Mouse (Mus musculus): Measurements from ENCODE around the gene St6gal1.

Gene St6gal1

DNA sequence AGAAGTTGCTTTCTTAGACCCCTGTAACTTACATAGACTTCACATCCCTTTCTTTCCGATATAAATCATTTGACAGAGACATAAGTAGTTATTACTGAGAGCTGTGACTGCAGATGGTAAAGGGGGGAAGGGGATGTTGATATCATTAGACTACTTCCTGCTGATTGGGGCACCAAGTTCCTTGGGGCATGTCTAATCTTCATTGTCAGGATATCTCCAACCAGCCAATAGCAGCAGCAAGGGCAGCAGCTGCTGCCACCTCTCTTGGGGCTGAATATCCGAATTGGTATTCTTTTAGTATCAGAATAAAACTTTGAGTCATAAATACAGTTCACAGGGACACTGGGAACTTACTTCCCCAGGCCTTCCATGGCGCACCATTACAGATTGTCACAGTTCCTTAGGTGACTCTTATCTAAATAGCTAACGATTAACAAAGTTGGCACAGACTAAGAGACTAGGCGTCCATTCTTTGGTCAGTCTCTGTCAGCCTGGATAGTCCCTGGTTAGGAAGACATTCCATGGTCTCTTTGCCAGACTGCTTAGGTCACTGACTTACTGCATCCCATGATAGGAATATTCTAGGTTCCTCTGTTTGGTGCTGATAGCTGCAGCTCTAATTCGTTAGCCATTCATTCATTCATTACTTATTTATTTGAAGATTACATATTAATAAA is 109.5 kb downstream of the St6gal1 start:
- DNase-seq (ENCODE audit: low spot score in 2 of 2), result no peak

DNA sequence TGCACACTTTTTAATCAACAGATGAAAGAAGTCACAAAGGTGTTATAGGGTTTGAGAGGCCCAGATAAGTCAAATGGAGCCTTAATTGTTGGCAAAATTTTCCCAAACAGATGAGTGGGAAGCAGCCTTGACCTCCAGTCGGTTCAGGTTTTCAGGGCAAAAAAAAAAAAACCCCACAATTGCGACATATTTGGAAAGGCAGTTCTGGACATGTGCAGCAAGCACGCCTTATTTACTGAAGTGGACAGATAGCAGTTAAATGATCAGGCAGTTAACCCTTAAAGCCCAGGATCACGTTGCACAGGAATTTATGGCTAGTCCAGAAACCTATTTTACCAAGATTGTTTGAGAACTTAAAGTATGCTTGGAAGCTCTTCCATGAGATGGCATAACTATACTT is 112.8 kb downstream of the St6gal1 start:
- DNase-seq (ENCODE audit: low spot score in 2 of 2), result no peak

DNA sequence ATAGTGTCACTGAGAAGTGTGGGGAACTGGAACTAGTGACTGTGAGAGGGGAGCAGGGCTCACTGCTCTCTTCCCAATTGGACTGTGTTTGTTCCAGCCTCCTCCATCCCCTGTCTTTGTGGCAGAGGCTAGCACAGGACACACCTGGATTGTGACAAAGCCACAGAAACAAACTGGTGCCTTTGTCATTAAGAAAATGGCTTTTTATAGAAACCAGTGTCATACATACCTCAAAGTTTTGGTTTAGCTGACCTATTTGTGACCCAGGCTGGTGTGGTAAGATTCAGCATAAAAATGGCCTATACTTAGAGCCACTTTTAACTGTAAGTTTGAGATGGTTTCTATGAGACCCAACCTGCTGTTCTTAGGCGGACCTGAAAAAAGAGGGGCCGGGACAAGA is 116.7 kb downstream of the St6gal1 start:
- no peak for DNase-seq (ENCODE audit: low spot score in 2 of 2)

DNA sequence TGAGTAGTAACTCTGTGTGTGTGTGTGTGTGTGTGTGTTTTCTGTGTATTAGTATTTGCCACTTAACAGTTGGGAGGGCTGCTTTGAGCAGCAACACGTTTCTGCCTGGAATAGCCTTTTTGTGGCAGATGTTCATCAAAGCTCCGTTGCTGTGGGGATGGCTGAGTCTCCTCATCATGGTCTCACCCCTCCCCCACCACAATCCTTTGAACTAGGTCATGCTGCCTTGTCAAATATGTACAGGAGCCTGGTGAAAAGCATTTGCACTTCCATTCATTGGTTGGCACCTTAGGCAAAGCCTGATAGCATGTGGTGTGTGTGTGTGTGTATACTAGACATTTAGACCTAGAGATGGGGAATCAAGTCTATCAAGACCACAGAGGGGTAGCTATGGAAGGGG is 126.3 kb downstream of the St6gal1 start:
- DNase-seq (ENCODE audit: low spot score in 2 of 2), result no peak

DNA sequence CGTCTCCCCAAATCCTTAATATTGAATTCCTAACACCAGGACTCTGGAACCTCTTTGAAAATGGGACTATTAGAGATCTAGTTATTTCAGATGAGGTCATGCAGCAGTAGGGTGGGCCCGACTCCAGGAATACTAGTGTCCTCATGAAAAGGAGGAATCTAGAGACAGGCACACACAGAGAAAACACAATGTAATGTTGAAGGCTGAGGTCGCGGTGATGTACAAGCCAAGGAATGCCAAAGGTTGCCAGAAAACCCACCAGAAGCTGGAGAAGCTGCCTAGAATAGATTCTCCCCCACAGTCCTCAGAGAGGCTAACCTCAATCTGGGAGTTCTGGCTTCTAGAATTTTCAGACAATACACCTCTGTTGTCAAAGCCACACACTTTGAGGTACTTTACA is 136.5 kb downstream of the St6gal1 start:
- DNase-seq (ENCODE audit: low spot score in 2 of 2), result peak in 1 of 2 experiments; percentile 11

DNA sequence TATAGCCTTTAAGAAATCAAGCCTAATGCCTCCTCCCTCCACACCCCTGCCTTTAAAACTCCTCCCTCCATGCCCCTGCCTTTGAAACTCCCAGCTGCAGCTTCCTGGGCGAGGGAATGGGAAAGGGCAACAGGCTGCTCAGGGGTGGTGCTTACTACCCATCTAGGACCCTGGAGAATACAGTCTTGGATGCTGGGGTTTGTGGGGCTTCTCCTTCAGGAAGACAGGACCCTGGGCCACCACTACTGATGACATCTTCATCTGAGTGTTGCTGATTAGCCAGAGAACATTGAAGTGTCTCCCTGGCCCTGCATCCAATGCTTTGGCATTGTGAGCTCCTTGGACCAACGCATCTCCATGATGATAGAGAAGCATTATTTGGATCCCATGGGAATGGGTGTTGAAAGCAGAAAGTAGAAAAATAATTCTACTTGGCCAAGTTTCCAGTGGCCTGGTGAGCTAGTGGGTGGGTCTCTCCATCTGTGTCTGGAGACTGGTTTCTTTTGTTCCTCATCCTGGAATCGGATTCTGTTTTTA is 137.0 kb downstream of the St6gal1 start:
- DNase-seq (ENCODE audit: low spot score in 2 of 2), result peak; percentile 18 to 34

DNA sequence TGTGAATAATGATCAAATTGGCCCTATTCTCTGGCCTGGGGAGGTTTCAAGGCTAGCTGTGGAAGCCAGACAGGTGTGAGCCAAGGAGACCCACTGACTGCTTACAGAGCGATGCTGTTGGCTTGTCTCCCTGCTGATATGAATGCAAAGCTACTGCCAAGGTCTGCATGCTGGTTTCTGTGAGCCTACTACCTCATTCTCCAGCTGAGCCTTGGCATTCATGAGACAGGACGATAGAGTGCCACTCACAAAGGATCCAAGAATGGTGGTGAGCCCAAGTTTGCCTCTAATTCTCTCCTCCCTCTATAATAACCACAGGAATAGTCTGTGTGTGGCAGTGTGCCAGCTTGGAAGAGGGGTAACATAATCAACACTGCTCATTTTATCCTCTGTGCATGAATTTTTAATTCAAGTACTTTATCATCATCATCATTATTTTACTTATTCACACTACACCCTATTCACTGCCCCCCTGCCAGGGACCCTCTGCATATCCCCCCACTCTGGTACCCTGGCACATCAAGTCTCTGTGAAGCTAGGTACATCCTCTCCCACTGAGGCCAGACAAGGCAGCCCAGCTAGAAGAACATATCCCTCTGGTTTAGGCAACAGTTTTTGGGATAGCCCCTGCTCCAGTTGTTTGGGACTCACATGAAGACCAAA is 139.9 kb downstream of the St6gal1 start:
- DNase-seq (ENCODE audit: low spot score in 2 of 2), result no peak

DNA sequence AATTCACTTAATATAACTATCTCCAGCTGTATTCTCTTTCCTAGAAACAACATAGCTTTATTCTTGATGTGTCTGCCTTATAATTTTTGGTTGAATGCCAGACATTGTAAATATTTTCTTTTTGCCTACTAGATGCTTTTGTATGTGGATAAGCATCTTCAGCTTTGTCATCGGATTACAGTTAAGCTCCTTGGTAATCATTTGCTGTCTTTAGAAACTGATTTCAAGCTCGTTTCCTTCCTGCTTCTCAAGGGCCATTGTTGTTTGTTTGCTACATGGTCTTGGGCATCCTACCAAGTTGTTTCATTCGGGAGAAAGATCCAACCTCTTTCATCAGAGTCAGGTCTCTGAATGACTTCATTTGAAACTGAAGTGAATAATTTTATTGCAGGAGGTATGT is 144.6 kb downstream of the St6gal1 start:
- DNase-seq (ENCODE audit: low spot score in 2 of 2), result no peak

DNA sequence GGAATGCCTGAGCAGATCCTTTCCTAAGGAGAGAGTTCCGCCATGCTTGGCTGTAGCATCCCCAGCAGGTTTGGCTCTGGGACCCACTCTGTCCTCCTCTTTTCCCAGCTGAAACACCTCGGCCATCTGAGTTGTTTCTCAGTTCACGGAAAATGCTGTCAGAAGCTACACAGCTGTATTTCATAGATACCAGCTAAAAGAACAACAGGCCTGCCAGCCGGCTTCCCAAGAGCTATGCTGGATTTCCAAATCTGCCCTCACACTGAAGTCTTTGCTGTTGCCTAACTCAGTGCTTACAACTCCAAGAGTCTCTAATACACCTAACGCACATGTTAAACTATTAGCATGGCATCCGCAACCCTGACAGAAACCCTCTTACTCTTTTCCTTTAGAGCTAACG is 146.2 kb downstream of the St6gal1 start:
- no peak for DNase-seq (ENCODE audit: low spot score in 2 of 2)

DNA sequence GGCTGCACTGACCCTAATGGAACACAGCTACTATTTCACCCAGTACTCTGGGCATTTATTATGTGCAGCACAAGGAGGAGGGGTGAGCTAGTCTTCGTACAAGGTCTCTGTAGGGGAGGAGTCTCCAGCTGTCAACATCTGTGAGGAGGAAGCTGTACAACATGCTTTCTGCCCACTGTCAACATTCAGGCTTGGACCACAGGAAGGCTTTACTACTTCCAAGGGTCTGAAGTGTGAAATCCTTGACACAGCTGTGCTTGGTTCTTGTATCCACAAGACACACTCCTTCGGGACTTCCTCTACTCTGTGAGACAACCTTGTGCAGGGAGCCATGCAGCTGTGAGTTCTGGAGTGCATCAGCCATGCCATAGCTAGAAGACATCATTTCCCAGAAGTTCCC is 147.8 kb downstream of the St6gal1 start:
- no peak for DNase-seq (ENCODE audit: low spot score in 2 of 2)

DNA sequence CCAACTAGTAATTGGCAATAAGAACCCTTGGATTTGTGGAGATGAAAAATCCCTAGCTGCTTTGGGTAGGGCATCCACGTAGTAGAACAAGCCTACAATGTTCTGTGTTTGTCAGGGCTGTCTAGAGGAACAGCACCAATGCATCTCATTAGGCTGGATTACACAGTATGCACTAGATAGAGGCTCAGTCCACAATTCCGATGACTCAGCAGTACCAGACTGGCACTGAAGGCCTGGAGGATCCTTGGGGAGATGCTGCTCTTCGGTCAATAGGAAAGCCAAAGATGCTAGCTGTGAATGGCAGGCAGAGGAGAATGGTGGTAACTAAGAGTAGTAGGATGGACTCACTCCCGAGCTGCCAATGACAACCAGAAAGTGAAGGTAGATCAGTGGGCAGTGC is 149.5 kb downstream of the St6gal1 start:
- no peak for DNase-seq (ENCODE audit: low spot score in 2 of 2)

DNA sequence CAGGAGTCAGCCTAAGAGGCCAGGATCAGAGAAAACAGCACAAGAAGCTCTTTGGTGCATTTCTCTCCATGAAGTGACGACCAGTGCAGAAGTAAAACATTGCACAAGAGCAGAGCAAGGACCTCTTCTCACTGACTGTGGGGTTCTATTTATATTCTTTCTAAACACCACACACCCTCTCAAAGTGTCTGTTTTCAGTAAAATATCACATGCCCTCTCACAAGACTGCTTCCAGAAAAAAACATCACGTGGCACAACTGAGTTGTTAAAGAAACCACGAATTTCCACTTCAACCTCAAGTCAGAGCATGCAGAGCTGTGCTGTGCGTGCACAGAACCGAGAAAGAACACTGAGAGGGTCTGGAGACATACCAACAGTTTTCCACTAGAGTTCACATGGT is 150.4 kb downstream of the St6gal1 start:
- peak; percentile 27 to 71 for DNase-seq (ENCODE audit: low spot score in 2 of 2)

DNA sequence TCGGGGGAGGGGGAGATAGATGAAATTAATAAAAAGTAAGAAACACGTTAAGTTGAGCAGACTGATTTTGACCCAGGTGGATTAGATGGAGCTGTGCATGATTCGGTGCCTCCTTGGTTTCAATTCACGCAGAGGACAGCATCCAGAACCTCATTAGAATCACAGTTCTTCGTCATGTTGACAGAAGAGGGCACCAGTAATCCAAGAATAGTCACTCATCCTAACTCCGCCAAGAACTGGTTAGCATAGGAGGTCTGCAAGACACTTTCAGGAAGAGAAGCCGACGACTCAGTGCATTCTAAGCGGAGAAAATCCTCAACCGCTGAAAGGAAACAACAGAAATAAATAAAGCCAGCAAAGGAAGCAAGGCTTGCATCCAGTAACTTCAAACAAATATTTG is 151.6 kb downstream of the St6gal1 start:
- peak in 1 of 2 experiments; percentile 18 for DNase-seq (ENCODE audit: low spot score in 2 of 2)

DNA sequence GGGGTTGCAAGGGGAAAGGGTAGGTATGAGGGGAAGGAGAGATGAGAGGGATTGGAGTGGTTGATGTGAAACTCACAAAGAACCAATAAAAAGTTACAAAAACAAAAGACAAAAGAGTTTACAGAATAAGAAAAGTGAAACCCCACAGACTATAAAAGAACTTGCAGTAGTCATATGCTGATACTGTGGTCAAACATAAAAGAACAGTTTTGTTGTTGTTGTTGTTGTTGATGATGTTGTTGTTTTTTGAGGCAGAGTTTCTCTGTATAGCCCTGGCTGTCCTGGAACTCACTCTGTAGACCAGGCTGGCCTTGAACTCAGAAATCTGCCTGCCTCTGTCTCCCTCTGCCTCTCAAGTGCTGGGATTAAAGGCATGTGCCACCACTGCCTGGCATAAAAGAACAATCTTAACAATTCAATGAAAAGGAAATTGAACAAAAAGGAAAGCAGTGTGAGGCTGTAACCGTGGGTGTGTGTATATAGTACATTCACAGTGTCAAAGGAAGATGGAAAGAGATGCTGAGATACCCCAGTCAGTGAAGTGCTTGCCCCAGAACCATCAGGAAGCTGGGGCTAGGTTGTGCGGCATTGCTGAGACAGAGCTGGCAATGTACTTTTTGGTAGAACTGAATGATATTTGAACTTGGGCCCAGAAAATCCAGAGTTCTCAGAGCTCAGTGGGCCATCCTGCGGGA is 155.1 kb downstream of the St6gal1 start:
- DNase-seq (ENCODE audit: low spot score in 2 of 2), result no peak

DNA sequence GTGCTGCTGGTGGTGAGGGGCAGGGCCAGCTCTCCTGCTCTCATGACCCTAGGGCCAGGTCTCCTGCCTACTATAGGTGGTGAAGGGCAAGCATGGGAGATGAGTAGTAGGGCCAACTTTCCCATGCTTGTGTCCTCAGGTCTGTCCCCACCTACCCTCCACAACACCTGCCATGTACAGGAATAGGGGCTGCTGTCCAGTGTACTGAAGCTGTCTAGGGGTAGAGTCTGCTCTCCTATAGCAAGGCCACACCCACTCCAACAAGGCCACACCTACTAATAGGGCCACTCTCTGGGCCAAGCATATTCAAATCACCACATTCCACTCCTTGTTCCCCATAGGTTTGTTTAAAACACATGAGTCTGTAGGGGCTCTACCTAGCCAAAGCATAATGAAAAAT is 159.8 kb downstream of the St6gal1 start:
- no peak for DNase-seq (ENCODE audit: low spot score in 2 of 2)

DNA sequence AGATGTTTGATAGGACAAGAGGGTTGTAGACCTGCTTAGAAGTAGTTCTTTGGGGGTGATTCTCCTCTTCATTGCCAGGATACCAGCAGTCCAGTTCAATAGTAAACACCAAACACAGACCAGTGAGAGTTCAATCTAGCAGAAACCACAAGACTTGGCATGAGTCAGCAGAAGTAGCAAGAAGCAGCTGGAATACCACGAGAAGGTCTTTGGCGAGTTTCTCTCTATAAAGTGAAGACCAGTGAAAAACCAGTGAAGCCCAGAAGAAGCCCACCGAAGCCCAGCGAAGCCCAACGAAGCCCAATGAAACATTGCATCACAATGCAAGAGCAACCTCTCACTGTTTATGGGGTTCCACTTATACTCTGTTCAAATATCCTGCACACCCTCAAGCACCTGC is 173.4 kb downstream of the St6gal1 start:
- no peak for DNase-seq (ENCODE audit: low spot score in 2 of 2)

DNA sequence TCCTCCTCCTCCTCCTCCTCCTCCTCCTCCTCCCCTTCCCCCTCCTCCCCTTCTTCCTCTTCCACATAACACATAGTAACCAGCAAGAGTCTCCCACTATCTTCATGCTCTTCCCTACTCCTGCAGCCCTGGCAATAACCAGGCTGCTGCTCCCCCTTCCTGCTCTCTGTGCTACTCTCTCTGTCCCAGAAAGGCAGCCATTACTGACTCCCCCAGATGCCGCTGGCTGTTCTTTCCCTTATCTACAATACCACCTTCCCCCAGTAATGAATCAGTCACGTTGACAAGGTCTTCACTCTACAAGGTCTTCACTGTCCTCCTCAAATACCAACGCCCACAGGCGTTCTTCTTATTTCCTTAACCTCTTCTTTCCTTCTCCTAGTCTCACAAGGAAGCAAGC is 176.9 kb downstream of the St6gal1 start:
- DNase-seq (ENCODE audit: low spot score in 2 of 2), result no peak

DNA sequence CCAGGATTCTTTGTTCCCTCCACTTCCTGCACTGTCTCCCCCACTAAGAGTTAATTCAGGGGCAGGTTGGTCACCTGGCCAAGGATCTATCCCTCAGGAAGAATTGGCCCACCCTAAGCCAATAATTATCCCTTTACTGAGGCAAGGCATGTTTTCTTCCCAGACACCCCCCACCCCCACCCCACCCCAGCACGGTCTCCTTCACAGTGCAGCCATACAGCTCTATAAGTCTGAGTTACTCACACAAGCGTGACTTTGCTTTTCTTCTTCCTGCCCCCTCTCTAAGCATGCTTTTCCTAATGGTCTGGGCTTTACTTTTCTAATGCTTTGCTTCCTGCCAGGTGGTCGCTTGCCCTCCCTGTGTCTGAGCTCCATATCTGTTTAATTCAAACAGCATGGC is 177.4 kb downstream of the St6gal1 start:
- no peak for DNase-seq (ENCODE audit: low spot score in 2 of 2)

DNA sequence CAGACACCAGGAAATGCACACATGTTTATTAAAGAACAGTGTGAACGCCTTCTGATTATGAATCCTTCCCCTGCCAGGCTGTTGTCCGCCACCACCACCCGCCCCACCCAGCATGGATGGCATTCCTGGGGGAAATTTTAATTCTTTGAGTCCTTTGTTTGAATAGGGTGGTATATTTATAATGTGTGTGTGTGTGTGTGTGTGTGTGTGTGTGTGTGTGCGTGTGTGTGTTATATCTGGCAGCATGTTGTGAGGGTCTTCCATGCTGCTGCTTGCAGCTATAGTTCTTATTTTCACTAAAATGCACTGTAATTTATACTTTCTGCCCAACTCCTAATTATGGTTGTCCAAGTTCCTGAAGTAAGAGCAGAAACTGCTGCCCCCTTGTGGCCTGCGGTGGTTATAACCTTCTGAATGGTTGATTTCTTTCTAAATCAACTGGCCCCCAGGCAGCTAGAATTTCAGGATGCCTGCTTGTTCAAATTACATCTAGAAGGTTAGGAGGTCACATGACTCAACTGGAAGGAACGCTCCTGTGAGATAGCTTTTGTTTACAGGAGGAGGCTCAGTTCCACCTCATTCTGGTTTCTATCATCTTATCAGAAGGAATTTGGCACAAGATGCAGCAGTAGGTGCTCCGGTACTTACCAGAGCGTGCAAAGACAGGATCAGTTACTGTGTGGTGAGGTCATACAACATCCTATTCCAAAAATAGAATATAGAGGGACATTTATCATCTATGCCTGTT is 178.6 kb downstream of the St6gal1 start:
- DNase-seq (ENCODE audit: low spot score in 2 of 2), result peak; percentile 47 to 72

Data from heart, adult 9 months (tissue).